Mouse (Mus musculus) stomach, embryonic 15.5 days (tissue): ENCODE results near the gene Itpka. TPM values are rescaled to one million over a fixed set of nuclear protein-coding genes. Genes with fewer than 3 reads are reported as not detected.

ENCODE experiments used
- ATAC-seq: fragments of 200-750 bp; cut with Nextera tagmentation; 2 replicates; pipeline ENCODE4 v1.8.0; 2017; ENCODE audit warnings: low read depth, moderate number of reproducible peaks, moderate TSS enrichment; ENCODE audit not compliant: insufficient read depth, low FRiP score
- H3K27ac ChIP-seq: fragments of 300-500 bp; sonication (generic); 2 replicates; pipeline ENCODE4 v1.5.1; 2015; ENCODE audit warnings: mild to moderate bottlenecking, inconsistent platforms
- H3K27me3 ChIP-seq: fragments of 300-500 bp; sonication (generic); replicated peaks from 2 replicates; pipeline ENCODE4 v1.6.1; 2015; ENCODE audit warnings: inconsistent platforms
- H3K36me3 ChIP-seq: fragments of 300-500 bp; sonication (generic); 2 replicates; pipeline ENCODE4 v1.6.1; 2015; ENCODE audit warnings: inconsistent platforms
- H3K4me1 ChIP-seq: fragments of 300-500 bp; sonication (generic); 2 replicates; pipeline ENCODE4 v1.6.1; 2015; ENCODE audit warnings: inconsistent platforms
- H3K4me2 ChIP-seq: fragments of 300-500 bp; sonication (generic); 2 replicates; pipeline ENCODE4 v1.6.1; 2015; ENCODE audit warnings: mild to moderate bottlenecking, inconsistent platforms
- H3K4me3 ChIP-seq: fragments of 300-500 bp; sonication (generic); replicated peaks from 2 replicates; pipeline ENCODE4 v1.5.1; 2015; ENCODE audit warnings: inconsistent platforms
- H3K9ac ChIP-seq: fragments of 300-500 bp; sonication (generic); 2 replicates; pipeline ENCODE4 v1.6.1; 2015; ENCODE audit warnings: inconsistent platforms
- H3K9me3 ChIP-seq: fragments of 300-500 bp; sonication (generic); 2 replicates; pipeline ENCODE4 v1.6.1; 2016; ENCODE audit warnings: inconsistent platforms
- WGBS: fragments of 180-500 bp; shearing (Covaris S2); methylation state at CpG from one replicate; pipeline ENCODE4 v1.1.7; 2015; 5-methylcytosine and 5-hydroxymethylcytosine counted together
- polyA plus RNA-seq: library from polyadenylated mRNA; unstranded; fragments of >200 nt; fragmentation: Nextera tagmentation; extraction: Ambion mirVana; gene quantifications from 2 replicates; pipeline ENCODE4 v1.2.1, GENCODE M21; 2015

Gene Itpka
- polyA plus RNA-seq, 1 experiment from 2014 or later, result 9.8 TPM

- WGBS, result under 1% methylated on average over 27 of the region's 27 CpGs
- no peaks in the 10 kb centered on the region for H3K9me3 ChIP-seq
- H3K27ac ChIP-seq, result peak overlapping the region; percentile 57
- no peak for ATAC-seq
- H3K9ac ChIP-seq, result peak overlapping the region; percentile 80
- H3K4me2 ChIP-seq, result peak overlapping the region; percentile 82
- peak overlapping the region; percentile 88 for H3K4me3 ChIP-seq
- H3K36me3 ChIP-seq, result 0 out of 2 replicates have a peak, but pooled peaks cover 10% of the 10 kb centered on the region
- peaks cover 6% of the 10 kb centered on the region; the same call in 1 of the 2 replicates for H3K27me3 ChIP-seq
- peaks cover 34% of the 10 kb centered on the region for H3K4me1 ChIP-seq
These were observed 57.9 kb downstream of the Itpka start for GRCm38 (mm10) chr2:119799961-119800550.

Other genes starting within 250 kb of the Itpka start
- gene Exd1, start 194.7 kb upstream of the Itpka start, polyA plus RNA-seq, result 0.42 and 0.48 TPM in 2 replicates
- gene Chp1, start 194.6 kb upstream of the Itpka start, polyA plus RNA-seq, result 68.1 and 73.6 TPM in 2 replicates
- gene Nusap1, start 124.0 kb upstream of the Itpka start, polyA plus RNA-seq, result 68.5 and 69.7 TPM in 2 replicates
- 24.2 and 27.1 TPM in 2 replicates for gene Oip5, start 123.9 kb upstream of the Itpka start, polyA plus RNA-seq
- 43.0 and 46.3 TPM in 2 replicates for gene Ndufaf1, start 79.5 kb upstream of the Itpka start, polyA plus RNA-seq
- gene Rtf1, start 67.3 kb upstream of the Itpka start, polyA plus RNA-seq, result 35.8 and 47.4 TPM in 2 replicates
- gene Ltk, start 18.1 kb downstream of the Itpka start, polyA plus RNA-seq, result 2.1 and 2.7 TPM in 2 replicates
- gene Rpap1, start 45.2 kb downstream of the Itpka start, polyA plus RNA-seq, result 25.3 and 29.5 TPM in 2 replicates
- gene Tyro3, start 55.4 kb downstream of the Itpka start, polyA plus RNA-seq, result 23.0 and 23.6 TPM in 2 replicates
- 23.3 and 24.5 TPM in 2 replicates for gene Mga, start 154.9 kb downstream of the Itpka start, polyA plus RNA-seq
- gene Mapkbp1, start 230.4 kb downstream of the Itpka start, polyA plus RNA-seq, result 2.8 and 3.3 TPM in 2 replicates